In genomic region chr14:51095736-51096524, GRCm38 (mm10) we compare ENCODE assay signal across 13 mouse cellular contexts. TPM values are rescaled to one million over a fixed set of nuclear protein-coding genes. Genes with fewer than 3 reads are reported as not detected.
DNase-seq lines count a peak whose midpoint lies in the region; ATAC-seq and TF ChIP-seq lines count a peak whose summit lies in the region.
"Had no signal": no experiment of that assay in that cellular context is flagged by ENCODE, and none has a peak within 500 bp of the region (broad histone marks: within the 10 kb centered on the region; RNA-seq: fewer than 3 reads in every experiment).

No protein-coding gene starts in this region.

- H3K4me3 ChIP-seq in bone marrow macrophage, adult 2 months (ENCODE audit: insufficient read depth, low read length) = peak overlapping the region; percentile 28
- no peak overlapping the region for H3K4me3 ChIP-seq in liver, embryonic 12.5 days
- H3K4me3 ChIP-seq in forebrain, embryonic 14.5 days (ENCODE audit: low read depth, low read length) = no peak overlapping the region
- no peak overlapping the region for H3K4me3 ChIP-seq in midbrain, embryonic 16.5 days (ENCODE audit: low read depth, low read length)
- H3K4me3 ChIP-seq: hindbrain, embryonic 15.5 days; midbrain, embryonic 12.5 days had no signal

- no peaks in the 10 kb centered on the region for H3K27me3 ChIP-seq in liver, embryonic 12.5 days (replicated peaks)
- no peaks in the 10 kb centered on the region for H3K27me3 ChIP-seq in forebrain, embryonic 14.5 days (replicated peaks; ENCODE audit: control insufficient read depth, insufficient read depth, low read length)
- H3K27me3 ChIP-seq in midbrain, embryonic 16.5 days (ENCODE audit: control insufficient read depth, insufficient read depth, low read depth, low read length) = no peaks in the 10 kb centered on the region
- H3K27me3 ChIP-seq: hindbrain, embryonic 15.5 days had no signal

- peak; percentile 47 for DNase-seq in kidney, adult 11 months
- DNase-seq in lung, postnatal 36 days = peak; percentile 74
- DNase-seq in forebrain, embryonic 14.5 days (ENCODE audit: low spot score) = no peak
- no peak for DNase-seq in left cerebral cortex, adult 9 months (ENCODE audit: low spot score in 2 of 2)
- no peak for DNase-seq in testis, postnatal 10 days (ENCODE audit: low spot score)

- no peaks in the 10 kb centered on the region for H3K9me3 ChIP-seq in liver, embryonic 12.5 days (replicated peaks)
- no peaks in the 10 kb centered on the region for H3K9me3 ChIP-seq in forebrain, embryonic 14.5 days (replicated peaks; ENCODE audit: control insufficient read depth, low read length)
- H3K9me3 ChIP-seq in midbrain, embryonic 16.5 days (replicated peaks; ENCODE audit: control insufficient read depth, low read length, poor library complexity, severe bottlenecking) = no peaks in the 10 kb centered on the region
- H3K9me3 ChIP-seq: hindbrain, embryonic 15.5 days; midbrain, embryonic 12.5 days had no signal

- TF ChIP-seq POLR2A in bone marrow macrophage, adult 2 months (IDR thresholded peaks at IDR 0.05; ENCODE audit: borderline replicate concordance, low read depth, low read length) = no peak

- H3K9ac ChIP-seq in liver, embryonic 12.5 days = no peak overlapping the region
- H3K9ac ChIP-seq in forebrain, embryonic 14.5 days (ENCODE audit: low read length) = no peak overlapping the region
- H3K9ac ChIP-seq in midbrain, embryonic 16.5 days (ENCODE audit: low read depth, low read length) = no peak overlapping the region
- H3K9ac ChIP-seq: hindbrain, embryonic 15.5 days; midbrain, embryonic 12.5 days had no signal

- 53% methylated on average over 9 of the region's 9 CpGs for WGBS in liver, embryonic 12.5 days (ENCODE audit: insufficient replicate concordance)
- WGBS in forebrain, embryonic 14.5 days = 79% methylated on average over 9 of the region's 9 CpGs
- WGBS in midbrain, embryonic 16.5 days = 75% methylated on average over 9 of the region's 9 CpGs

- peak overlapping the region; percentile 98 for H3K27ac ChIP-seq in bone marrow macrophage, adult 2 months (ENCODE audit: insufficient read depth, low read depth, low read length)
- H3K27ac ChIP-seq in liver, embryonic 12.5 days = no peak overlapping the region
- H3K27ac ChIP-seq in forebrain, embryonic 14.5 days (ENCODE audit: low read depth, low read length) = no peak overlapping the region
- H3K27ac ChIP-seq in midbrain, embryonic 16.5 days (ENCODE audit: low read length) = no peak overlapping the region
- H3K27ac ChIP-seq: hindbrain, embryonic 15.5 days; midbrain, embryonic 12.5 days had no signal

- no peaks in the 10 kb centered on the region for H3K36me3 ChIP-seq in liver, embryonic 12.5 days
- H3K36me3 ChIP-seq in forebrain, embryonic 14.5 days (ENCODE audit: control insufficient read depth, insufficient read depth, low read length) = no peaks in the 10 kb centered on the region
- no peaks in the 10 kb centered on the region for H3K36me3 ChIP-seq in midbrain, embryonic 16.5 days (ENCODE audit: control insufficient read depth, insufficient read depth, low read length)
- H3K36me3 ChIP-seq: hindbrain, embryonic 15.5 days; midbrain, embryonic 12.5 days had no signal

- H3K4me2 ChIP-seq in liver, embryonic 12.5 days = peak overlapping the region; percentile 0; the same call in 1 of the 2 replicates
- H3K4me2 ChIP-seq in forebrain, embryonic 14.5 days (ENCODE audit: low read length) = no peak overlapping the region
- no peak overlapping the region for H3K4me2 ChIP-seq in midbrain, embryonic 16.5 days (ENCODE audit: low read length)
- H3K4me2 ChIP-seq: hindbrain, embryonic 15.5 days; midbrain, embryonic 12.5 days had no signal

- H3K4me1 ChIP-seq in bone marrow macrophage, adult 2 months (ENCODE audit: control insufficient read depth, insufficient read depth, low read length) = peaks cover 36% of the 10 kb centered on the region
- peaks cover 25% of the 10 kb centered on the region for H3K4me1 ChIP-seq in liver, embryonic 12.5 days
- H3K4me1 ChIP-seq in forebrain, embryonic 14.5 days (ENCODE audit: control insufficient read depth, insufficient read depth, low read length) = no peaks in the 10 kb centered on the region
- peaks cover 6% of the 10 kb centered on the region; the same call in 1 of the 2 replicates for H3K4me1 ChIP-seq in midbrain, embryonic 16.5 days (ENCODE audit: control insufficient read depth, insufficient read depth, low read length)
- H3K4me1 ChIP-seq: midbrain, embryonic 12.5 days had no signal

- TF ChIP-seq CTCF in bone marrow macrophage, adult 2 months (IDR thresholded peaks at IDR 0.05; ENCODE audit: low read depth, low read length) = no peak

- peak; percentile 22 for ATAC-seq in liver, embryonic 12.5 days
- ATAC-seq in forebrain, embryonic 14.5 days = no peak
- ATAC-seq in midbrain, embryonic 16.5 days = no peak

RNA-seq across cellular contexts. Expression of gene Ang, which starts 5.0 kb away (rescaled TPM):
- 31.9 and 39.4 TPM in 2 replicates for polyA plus RNA-seq in bone marrow macrophage, adult 2 months (2012; ENCODE audit: insufficient read depth, insufficient read length, missing spikeins)
- 2.6 and 3.5 TPM in 2 replicates for polyA plus RNA-seq in liver, embryonic 12.5 days (2016; fragmentation: Nextera tagmentation; extraction: Ambion mirVana)
- polyA plus RNA-seq in forebrain, embryonic 14.5 days (2014; fragmentation: Nextera tagmentation; extraction: Ambion mirVana) = 2.2 and 2.8 TPM in 2 replicates
- polyA plus RNA-seq in midbrain, embryonic 16.5 days (2015; fragmentation: Nextera tagmentation; extraction: Ambion mirVana) = 3.1 and 3.2 TPM in 2 replicates

RNA-seq across cellular contexts. Expression of gene Rnase4, which starts 5.1 kb away (rescaled TPM):
- polyA plus RNA-seq in bone marrow macrophage, adult 2 months (2012; ENCODE audit: insufficient read depth, insufficient read length, missing spikeins) = 164 and 169 TPM in 2 replicates
- polyA plus RNA-seq in liver, embryonic 12.5 days (2016; fragmentation: Nextera tagmentation; extraction: Ambion mirVana) = 10.0 and 10.4 TPM in 2 replicates
- polyA plus RNA-seq in forebrain, embryonic 14.5 days (2014; fragmentation: Nextera tagmentation; extraction: Ambion mirVana) = 11.5 and 14.2 TPM in 2 replicates
- 13.6 and 15.2 TPM in 2 replicates for polyA plus RNA-seq in midbrain, embryonic 16.5 days (2015; fragmentation: Nextera tagmentation; extraction: Ambion mirVana)

RNA-seq across cellular contexts. Expression of gene Eddm3b, which starts 18.3 kb away (rescaled TPM):
- not detected in 2 replicates for polyA plus RNA-seq in bone marrow macrophage, adult 2 months (2012; ENCODE audit: insufficient read depth, insufficient read length, missing spikeins)
- polyA plus RNA-seq in liver, embryonic 12.5 days (2016; fragmentation: Nextera tagmentation; extraction: Ambion mirVana) = not detected in 2 replicates
- not detected in 2 replicates for polyA plus RNA-seq in forebrain, embryonic 14.5 days (2014; fragmentation: Nextera tagmentation; extraction: Ambion mirVana)
- polyA plus RNA-seq in midbrain, embryonic 16.5 days (2015; fragmentation: Nextera tagmentation; extraction: Ambion mirVana) = not detected in 2 replicates
- polyA plus RNA-seq: brain, embryonic 14.5 days; cortical plate, adult 2 months; hindbrain, embryonic 15.5 days; midbrain, embryonic 12.5 days; testis, adult 2 months had no signal

RNA-seq across cellular contexts. Expression of gene Olfr750, which starts 21.7 kb away (rescaled TPM):
- not detected in 2 replicates for polyA plus RNA-seq in bone marrow macrophage, adult 2 months (2012; ENCODE audit: insufficient read depth, insufficient read length, missing spikeins)
- not detected in 2 replicates for polyA plus RNA-seq in liver, embryonic 12.5 days (2016; fragmentation: Nextera tagmentation; extraction: Ambion mirVana)
- not detected in 2 replicates for polyA plus RNA-seq in forebrain, embryonic 14.5 days (2014; fragmentation: Nextera tagmentation; extraction: Ambion mirVana)
- 0.07 TPM in 1 of 2 replicates, not detected in the other for polyA plus RNA-seq in midbrain, embryonic 16.5 days (2015; fragmentation: Nextera tagmentation; extraction: Ambion mirVana)
- polyA plus RNA-seq: brain, embryonic 14.5 days; cortical plate, adult 2 months had no signal

RNA-seq across cellular contexts. Expression of gene Rnase6, which starts 27.8 kb away (rescaled TPM):
- 25.6 and 26.6 TPM in 2 replicates for polyA plus RNA-seq in bone marrow macrophage, adult 2 months (2012; ENCODE audit: insufficient read depth, insufficient read length, missing spikeins)
- polyA plus RNA-seq in liver, embryonic 12.5 days (2016; fragmentation: Nextera tagmentation; extraction: Ambion mirVana) = 2.3 and 4.0 TPM in 2 replicates
- polyA plus RNA-seq in forebrain, embryonic 14.5 days (2014; fragmentation: Nextera tagmentation; extraction: Ambion mirVana) = 0.33 and 1.3 TPM in 2 replicates
- polyA plus RNA-seq in midbrain, embryonic 16.5 days (2015; fragmentation: Nextera tagmentation; extraction: Ambion mirVana) = 0.77 and 0.91 TPM in 2 replicates

Comparison
In these comparisons a context has a peak if more than half of its experiments do, and no peak if none do; other contexts are left out.
1. DNase-seq: peak in kidney, adult 11 months (single experiment) and lung, postnatal 36 days (single experiment); none in forebrain, embryonic 14.5 days (single experiment), left cerebral cortex, adult 9 months (0 of 2) and testis, postnatal 10 days (single experiment).
2. RNA of gene Rnase4, which starts 5.1 kb away (polyA plus RNA-seq): 164 to 169 TPM in bone marrow macrophage, adult 2 months; 13.6 to 15.2 TPM in midbrain, embryonic 16.5 days, 11.5 to 14.2 TPM in forebrain, embryonic 14.5 days and 10.0 to 10.4 TPM in liver, embryonic 12.5 days; every median in the first group is over 10 times any median in the second.